Mouse (Mus musculus): ENCODE data around the gene Prss35.

Gene Prss35

GRCm38 (mm10) chr9:86742959-86743911 is at the start of gene Prss35:
Gene Prss35 (plus strand): TSS chr9:86743649.
- no peak for DNase-seq (ENCODE audit: low read depth, low spot score)

DNA sequence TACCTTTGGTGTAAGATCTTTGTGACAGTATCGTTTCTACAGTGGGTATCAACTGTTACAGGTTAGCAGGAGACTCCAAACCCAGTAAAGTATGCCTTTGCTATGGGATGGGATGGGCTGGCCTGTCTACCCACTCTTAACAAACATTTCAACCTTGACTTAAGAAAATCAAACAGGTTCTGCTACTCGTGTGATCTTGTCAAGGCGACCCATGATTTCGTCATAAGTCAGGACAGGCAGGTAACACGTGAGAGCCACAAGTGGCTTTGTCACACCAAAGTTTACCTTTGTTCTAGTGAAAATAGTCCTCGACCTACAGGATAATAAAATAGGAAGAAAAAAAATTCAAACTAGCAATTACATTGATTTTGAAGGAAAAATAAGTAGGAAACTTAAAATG is 49.5 kb upstream of the Prss35 start:
- DNase-seq (ENCODE audit: low read depth, low spot score): no peak

GRCm38 (mm10) chr9:86694644-86695043 is 48.8 kb upstream of the Prss35 start:
- no peak for DNase-seq (ENCODE audit: low read depth, low spot score)

DNA sequence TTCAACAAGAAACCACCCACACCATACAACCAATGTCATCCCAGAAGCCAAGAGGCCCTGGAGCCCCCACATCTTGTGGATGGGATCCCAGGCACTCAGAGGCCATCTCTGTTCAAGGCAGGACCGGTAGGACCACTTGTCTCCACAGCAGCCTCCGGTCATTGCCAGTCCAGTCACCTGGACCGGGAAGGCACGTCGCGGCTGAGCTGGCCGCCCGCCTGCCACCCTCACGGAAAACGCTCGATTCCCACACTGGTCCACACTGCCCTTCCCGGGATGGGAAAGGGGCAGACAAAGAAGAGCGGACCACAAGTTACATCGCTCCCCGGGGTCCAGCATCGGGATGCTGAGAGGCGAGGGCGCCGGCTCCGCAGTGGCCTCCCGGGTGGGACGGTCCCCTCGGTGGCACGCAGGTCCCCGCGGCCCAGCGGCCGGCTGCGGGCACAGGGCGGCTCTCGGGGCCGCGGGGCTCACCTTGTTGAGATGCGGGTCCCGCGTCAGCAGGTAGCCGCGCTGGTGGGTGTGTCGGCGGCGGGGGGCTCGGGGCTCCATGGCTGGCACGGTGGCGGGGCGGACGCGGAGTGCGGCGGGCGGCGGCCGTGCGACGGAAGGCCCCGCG is 48.1 kb upstream of the Prss35 start:
- DNase-seq (ENCODE audit: low read depth, low spot score): no peak

- peak; percentile 35 for DNase-seq (ENCODE audit: low read depth, low spot score)
Measured at GRCm38 (mm10) chr9:86695818-86696261, 47.6 kb upstream of the Prss35 start, which contains the start of gene Me1. Gene Me1 (minus strand): TSS chr9:86695953.

DNA sequence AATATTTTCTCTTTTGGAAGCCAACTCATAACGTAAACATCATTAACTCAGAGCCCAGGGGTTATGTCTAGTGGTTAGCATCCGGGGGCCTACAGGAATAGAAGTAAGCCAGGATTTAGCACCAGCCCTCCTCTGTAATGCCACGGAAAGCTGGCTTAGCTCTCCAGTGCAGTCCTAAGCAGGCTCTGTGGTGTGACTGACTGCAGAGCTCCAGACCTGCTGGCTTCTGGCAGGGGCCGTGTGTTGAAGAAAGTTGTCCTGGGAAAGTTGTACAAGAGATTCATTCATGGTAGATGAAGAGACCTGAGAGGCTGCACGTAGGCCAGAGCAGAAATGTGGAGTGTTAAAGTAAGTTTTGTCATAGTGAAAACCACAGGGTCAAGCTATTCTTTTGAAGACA is 42.2 kb upstream of the Prss35 start:
- no peak for DNase-seq (ENCODE audit: low read depth, low spot score)

DNA sequence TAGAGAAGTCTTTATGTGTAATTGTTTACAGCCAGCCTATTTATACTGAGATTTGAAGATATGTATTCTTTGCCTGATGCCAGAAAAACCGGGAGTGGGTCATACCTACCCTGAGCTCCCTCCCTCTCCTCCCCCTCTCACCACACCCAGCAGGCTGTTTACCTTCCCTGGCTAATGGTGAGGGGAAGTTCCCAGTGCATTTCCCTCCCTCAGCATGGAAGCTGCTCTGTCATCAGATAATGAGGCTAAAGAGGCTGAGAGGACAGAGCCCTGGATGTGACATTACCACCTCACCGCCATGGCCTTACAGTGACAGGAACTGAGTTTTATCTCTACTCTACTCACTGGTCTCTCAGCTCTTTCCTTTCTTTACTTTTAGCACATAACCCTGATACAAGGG is 41.6 kb upstream of the Prss35 start:
- DNase-seq (ENCODE audit: low read depth, low spot score): no peak

DNA sequence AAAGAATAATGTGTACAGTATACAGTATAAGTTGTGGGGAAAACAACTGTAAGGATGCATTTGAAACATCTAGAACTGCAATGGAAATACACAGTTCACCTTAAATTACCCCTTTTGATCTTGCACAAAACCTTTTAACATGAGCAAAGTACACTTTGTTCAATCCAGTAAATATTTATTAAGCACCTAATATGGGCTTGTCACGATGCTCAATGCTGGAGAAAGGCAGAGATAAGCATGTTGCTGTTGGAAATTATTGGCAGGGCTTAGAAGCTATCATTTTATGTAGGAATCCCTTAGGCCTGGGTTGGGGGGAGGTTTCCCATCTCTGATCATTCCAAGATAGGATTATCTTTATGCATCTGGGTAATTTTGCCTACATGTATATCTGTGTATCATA is 36.0 kb upstream of the Prss35 start:
- no peak for DNase-seq (ENCODE audit: low read depth, low spot score)

- no peak for DNase-seq (ENCODE audit: low read depth, low spot score)
Measured at GRCm38 (mm10) chr9:86708921-86709320, 34.5 kb upstream of the Prss35 start.

GRCm38 (mm10) chr9:86710091-86710634 is 33.3 kb upstream of the Prss35 start:
- DNase-seq (ENCODE audit: low read depth, low spot score): no peak

DNA sequence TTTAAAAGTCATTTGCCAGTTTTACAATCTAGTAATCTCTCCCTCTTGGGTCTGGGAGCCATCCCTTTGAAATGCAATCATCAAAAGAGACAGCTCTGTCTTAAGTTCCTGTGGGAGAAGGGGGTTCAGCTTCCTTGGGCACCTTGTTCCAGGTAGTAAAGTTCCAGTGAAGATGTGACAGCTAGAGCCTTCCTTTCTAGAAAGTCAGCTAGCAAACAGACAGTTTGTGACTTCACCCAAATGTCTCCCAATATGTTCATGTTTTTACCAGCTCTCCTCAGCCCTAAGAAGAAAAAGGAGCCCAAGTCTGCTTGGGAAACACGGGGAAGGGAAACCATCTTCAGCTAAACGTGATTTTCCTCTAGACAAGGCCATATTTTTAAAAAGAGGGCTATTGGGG is 30.8 kb upstream of the Prss35 start:
- no peak for DNase-seq (ENCODE audit: low read depth, low spot score)

DNA sequence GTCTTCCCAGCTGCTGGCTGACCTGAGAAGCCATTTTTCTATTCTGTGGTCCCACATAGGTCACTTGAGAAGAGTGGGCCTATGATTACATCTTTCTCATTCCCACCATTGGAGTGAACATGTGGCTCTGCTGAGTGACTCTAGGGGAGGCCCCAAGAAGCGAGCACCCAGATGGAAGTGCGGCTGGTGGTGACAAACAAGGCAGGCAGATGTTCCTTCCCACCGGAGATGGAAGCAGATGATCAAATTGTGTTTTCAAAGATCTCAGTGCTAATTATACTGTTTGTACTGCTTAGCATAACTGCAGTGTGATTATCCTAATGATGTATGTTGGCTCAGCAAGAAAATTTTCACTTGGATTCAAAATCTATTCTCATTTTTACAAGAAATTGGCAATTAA is 29.4 kb upstream of the Prss35 start:
- no peak for DNase-seq (ENCODE audit: low read depth, low spot score)

GRCm38 (mm10) chr9:86716540-86716939 is 26.9 kb upstream of the Prss35 start:
- DNase-seq (ENCODE audit: low read depth, low spot score): no peak

DNA sequence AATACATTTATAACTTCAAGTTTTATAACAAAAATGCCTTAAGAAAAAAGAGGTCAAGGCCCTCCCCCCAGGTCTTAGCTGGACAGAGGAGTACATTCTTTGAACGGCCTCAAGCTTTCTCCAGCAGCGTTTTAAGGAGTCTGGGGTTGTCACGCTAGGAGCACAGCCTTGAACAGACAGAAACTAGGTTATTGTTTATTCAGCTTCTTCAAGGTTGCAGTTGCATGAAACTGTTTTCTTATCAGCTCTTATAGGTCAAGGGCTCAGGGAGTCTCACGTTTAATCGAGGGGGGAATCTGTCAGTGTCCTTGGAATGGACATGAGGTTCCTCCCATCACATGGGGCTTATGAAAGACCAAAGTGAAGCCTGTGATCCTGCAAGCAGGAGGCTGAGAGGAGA is 26.3 kb upstream of the Prss35 start:
- no peak for DNase-seq (ENCODE audit: low read depth, low spot score)

GRCm38 (mm10) chr9:86720227-86720626 is 23.2 kb upstream of the Prss35 start:
- DNase-seq (ENCODE audit: low read depth, low spot score): no peak

DNA sequence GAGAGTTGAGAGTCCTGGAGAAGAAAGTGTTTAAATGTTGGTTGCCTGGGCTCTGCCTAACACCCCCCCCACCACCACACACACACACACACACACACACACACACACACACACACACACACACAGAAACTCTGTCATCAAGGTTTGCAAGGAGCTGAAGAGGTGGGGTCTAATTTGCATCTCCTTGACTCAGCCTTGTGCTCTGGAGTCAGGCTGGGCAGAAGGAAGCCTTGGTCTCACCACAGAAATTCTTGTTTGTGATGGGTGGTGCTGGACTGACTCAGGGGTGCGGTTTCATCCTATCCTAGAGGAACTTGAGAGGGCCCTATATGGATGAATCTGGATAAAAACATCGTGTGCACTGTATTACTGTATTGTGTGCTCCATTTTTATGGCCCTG is 22.7 kb upstream of the Prss35 start:
- DNase-seq (ENCODE audit: low read depth, low spot score): no peak

DNA sequence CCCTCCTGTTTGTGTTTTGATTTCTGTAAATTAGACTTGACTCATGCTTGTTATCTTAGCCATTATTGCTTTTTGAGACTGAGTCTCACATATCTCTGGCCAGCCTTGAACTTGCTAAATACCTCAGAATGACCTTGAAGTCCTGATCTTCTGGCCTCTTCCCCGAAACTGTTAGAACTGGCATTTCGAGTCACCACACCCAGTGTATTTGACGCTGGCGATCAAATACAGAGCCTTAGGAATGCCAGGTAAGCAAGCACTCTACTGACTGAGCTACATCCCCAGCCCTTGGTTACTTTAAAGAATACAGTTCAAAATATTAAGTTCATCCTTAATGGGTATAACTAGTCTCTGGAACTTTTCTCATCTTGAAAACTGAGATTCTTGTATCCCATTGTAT is 18.4 kb upstream of the Prss35 start:
- no peak for DNase-seq (ENCODE audit: low read depth, low spot score)

DNA sequence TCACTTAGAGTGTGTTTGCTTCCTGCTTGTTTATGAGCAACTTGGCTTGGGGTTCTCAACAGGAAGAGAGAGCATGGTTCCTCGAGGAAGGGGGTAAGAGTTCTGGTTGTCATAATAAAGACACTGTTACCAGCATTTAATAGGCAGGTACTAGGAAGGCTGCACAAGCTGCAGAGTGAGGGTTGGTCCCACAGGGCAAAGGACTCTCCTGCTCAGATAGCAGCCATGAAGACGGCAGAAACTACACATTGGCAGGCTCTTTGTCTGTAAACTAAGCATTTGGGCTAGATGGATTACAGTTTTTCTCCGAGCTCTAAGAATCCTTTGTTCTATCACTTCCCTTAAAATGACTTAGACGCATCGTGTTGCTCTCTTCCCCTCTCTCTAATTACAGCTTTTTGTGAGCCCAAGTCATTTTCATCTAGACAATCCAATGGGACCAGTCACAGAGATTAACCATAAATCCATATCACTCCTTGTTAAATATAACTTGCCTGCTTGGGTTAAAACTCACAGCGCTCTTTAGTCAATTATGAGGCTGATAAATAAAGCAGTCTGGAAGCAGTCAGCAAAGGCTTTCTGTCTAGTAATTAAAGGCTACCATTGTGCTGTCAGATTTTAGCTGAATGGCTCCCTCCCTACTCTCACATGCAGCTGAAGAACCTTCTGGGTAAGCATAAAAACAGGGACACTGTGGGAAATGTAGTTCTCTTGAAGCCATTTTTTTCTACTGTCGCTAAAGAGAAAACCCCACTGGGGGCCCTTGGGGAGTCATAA is 17.7 kb upstream of the Prss35 start:
- DNase-seq (ENCODE audit: low read depth, low spot score): no peak

GRCm38 (mm10) chr9:86726381-86726720 is 17.1 kb upstream of the Prss35 start:
- no peak for DNase-seq (ENCODE audit: low read depth, low spot score)

GRCm38 (mm10) chr9:86728214-86728814 is 15.1 kb upstream of the Prss35 start:
- no peak for DNase-seq (ENCODE audit: low read depth, low spot score)

GRCm38 (mm10) chr9:86729084-86729483 is 14.4 kb upstream of the Prss35 start:
- DNase-seq (ENCODE audit: low read depth, low spot score): no peak

GRCm38 (mm10) chr9:86729811-86730210 is 13.6 kb upstream of the Prss35 start:
- no peak for DNase-seq (ENCODE audit: low read depth, low spot score)
